Mouse (Mus musculus) kidney, embryonic 14.5 days (tissue): ENCODE measurements at regions not wholly inside any gene's neighbourhood (a gene's known extent, or its start where the extent isn't known, plus 50 kb on each side); places are given as distances from the start of the nearest gene placed in this dataset.

Experiments used
- ATAC-seq: fragments of 200-750 bp; cut with Nextera tagmentation; 2 replicates; pipeline ENCODE4 v1.8.0; 2017; ENCODE audit warnings: moderate number of reproducible peaks, mild to moderate bottlenecking, moderate TSS enrichment, moderate library complexity; ENCODE audit not compliant: low FRiP score, low TSS enrichment
- H3K27ac ChIP-seq: fragments of 300-500 bp; sonication (generic); 2 replicates; pipeline ENCODE4 v1.5.1; 2014; ENCODE audit warnings: low read depth, mild to moderate bottlenecking, low read length, moderate library complexity, mixed read lengths
- H3K27me3 ChIP-seq: fragments of 300-500 bp; sonication (generic); 2 replicates; pipeline ENCODE4 v1.6.1; 2014; ENCODE audit warnings: mild to moderate bottlenecking, low read length; ENCODE audit not compliant: control insufficient read depth, insufficient read depth
- H3K36me3 ChIP-seq: fragments of 300-500 bp; sonication (generic); 2 replicates; pipeline ENCODE4 v1.6.1; 2014; ENCODE audit warnings: low read length, mixed read lengths; ENCODE audit not compliant: control insufficient read depth, insufficient read depth
- H3K4me1 ChIP-seq: fragments of 300-500 bp; sonication (generic); 2 replicates; pipeline ENCODE4 v1.6.1; 2014; ENCODE audit warnings: low read length, mixed read lengths; ENCODE audit not compliant: control insufficient read depth, insufficient read depth
- H3K4me2 ChIP-seq: fragments of 300-500 bp; sonication (generic); replicated peaks from 2 replicates; pipeline ENCODE4 v1.6.1; 2014; ENCODE audit warnings: low read depth, mild to moderate bottlenecking, low read length
- H3K4me3 ChIP-seq: fragments of 300-500 bp; sonication (generic); 2 replicates; pipeline ENCODE4 v1.5.1; 2014; ENCODE audit warnings: mild to moderate bottlenecking, low read length
- H3K9ac ChIP-seq: fragments of 300-500 bp; sonication (generic); 2 replicates; pipeline ENCODE4 v1.6.1; 2014; ENCODE audit warnings: low read depth, mild to moderate bottlenecking, low read length, moderate library complexity
- H3K9me3 ChIP-seq: fragments of 300-500 bp; sonication (generic); 2 replicates; pipeline ENCODE4 v1.6.1; 2016; ENCODE audit warnings: low read length; ENCODE audit not compliant: control insufficient read depth
- WGBS: fragments of 180-500 bp; shearing (Covaris S2); extraction: QIAGEN DNeasy Blood & Tissue Kit; methylation state at CpG from one replicate; pipeline ENCODE4 v1.1.7; 2014; 5-methylcytosine and 5-hydroxymethylcytosine counted together

DNA sequence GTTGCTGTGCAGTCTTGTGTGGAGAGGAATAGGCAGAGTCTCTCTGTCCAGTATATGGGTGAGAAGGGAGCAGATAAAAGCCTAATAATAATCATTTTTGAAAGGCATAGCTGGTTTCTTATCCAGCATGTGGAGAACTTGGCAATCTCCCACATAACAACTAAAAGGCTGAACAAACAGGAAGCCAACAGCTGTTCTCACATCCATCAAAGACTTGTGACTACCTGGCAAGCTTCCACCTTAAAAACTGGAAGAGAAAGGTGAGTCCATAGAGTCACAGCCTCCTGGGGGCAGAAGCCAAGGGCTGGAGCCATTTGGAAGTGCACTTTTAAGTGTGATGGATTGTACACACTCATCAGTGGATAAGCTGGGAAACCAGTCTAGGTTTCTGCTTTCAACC, 210.5 kb upstream of the Prok2 start:
- Histone ChIP-seq H3K36me3 (no peaks in the 10 kb centered on the region), H3K4me2 (no peak overlapping the region), H3K9ac (no peak overlapping the region), H3K27me3 (peaks cover 3% of the 10 kb centered on the region; the same call in 1 of the 2 replicates), H3K9me3 (no peaks in the 10 kb centered on the region), H3K27ac (no peak overlapping the region), H3K4me1 (no peaks in the 10 kb centered on the region), H3K4me3 (no peak overlapping the region)
- no peak for ATAC-seq

DNA sequence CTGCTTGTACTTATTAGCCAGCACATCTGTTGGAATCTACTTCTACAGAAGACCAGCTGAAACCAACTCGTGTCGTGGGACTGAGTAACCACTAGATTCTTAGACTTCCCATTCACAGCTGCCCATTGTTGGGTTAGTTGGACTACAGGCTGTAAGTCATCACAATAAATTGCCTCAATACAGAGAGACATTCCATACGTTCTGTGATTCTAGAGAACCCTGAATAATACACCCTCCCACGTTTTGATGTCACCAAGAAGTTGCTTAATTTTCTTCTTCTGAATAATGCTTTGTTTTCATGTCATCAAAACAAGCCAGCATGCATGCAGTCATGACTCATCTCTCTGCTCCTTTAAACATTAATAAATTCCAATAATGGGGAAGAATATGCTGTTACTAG, 209.2 kb upstream of the Prok2 start:
- H3K9ac ChIP-seq = no peak overlapping the region
- H3K4me1 ChIP-seq = no peaks in the 10 kb centered on the region
- WGBS = 79% methylated on average over 4 of the region's 4 CpGs

DNA sequence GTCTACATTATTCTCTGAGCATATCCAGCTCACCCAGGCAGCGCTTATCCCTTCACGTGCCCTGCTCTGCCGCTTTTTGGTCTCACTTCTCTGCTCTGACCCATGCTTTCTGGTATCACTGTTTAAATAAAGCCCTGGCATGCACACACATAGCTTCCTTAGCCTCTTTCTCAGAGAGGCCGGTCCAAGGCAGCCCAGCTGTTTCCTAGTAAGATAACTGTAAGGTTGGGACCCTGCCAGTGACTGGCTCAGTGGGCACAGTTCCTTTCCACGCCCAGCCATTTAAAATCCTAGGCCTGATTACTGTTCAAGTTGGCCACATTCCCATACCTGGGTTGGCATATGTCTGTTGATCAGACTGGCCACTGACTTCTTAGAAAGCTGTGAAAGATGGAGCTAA, 208.2 kb upstream of the Prok2 start:
- H3K9ac ChIP-seq = no peak overlapping the region
- ATAC-seq = no peak
- no peaks in the 10 kb centered on the region for H3K4me1 ChIP-seq
- H3K36me3 ChIP-seq = no peaks in the 10 kb centered on the region
- no peak overlapping the region for H3K27ac ChIP-seq
- peaks cover 7% of the 10 kb centered on the region; the same call in 1 of the 2 replicates for H3K27me3 ChIP-seq
- no peaks in the 10 kb centered on the region for H3K9me3 ChIP-seq
- H3K4me3 ChIP-seq = no peak overlapping the region
- H3K4me2 ChIP-seq = no peak overlapping the region
- WGBS = 87% methylated on average over 5 of the region's 5 CpGs

More for the DNA sequence above, 209.2 kb upstream of the Prok2 start:
- Histone ChIP-seq H3K4me3 (no peak overlapping the region), H3K9me3 (no peaks in the 10 kb centered on the region), H3K27ac (no peak overlapping the region), H3K27me3 (peaks cover 7% of the 10 kb centered on the region; the same call in 1 of the 2 replicates), H3K4me2 (no peak overlapping the region), H3K36me3 (no peaks in the 10 kb centered on the region)
- ATAC-seq = no peak

DNA sequence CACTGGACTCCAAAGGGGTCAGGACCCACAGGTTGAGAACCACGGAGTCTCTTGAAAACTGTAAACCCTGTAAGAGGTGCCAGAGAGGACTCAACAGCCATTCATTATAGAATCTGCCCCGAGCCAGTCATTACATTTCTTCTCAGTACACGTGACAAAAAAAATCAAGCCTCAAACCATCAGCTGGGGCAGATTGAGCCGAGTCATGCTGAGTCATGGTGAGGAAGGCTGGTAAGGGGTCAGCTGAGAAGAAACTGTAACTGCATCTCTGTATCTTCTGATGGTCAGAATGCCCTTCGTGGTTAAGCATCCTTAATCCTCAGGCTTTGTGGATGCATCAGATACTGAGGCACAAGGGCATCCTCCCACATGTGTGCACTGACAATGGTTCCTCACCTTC, 207.2 kb upstream of the Prok2 start:
- no peaks in the 10 kb centered on the region for H3K36me3 ChIP-seq
- no peak overlapping the region for H3K4me3 ChIP-seq
- no peaks in the 10 kb centered on the region; the same call in 1 of the 2 replicates for H3K4me1 ChIP-seq
- no peak overlapping the region for H3K9ac ChIP-seq
- no peak overlapping the region for H3K4me2 ChIP-seq
- H3K27me3 ChIP-seq = peaks cover 7% of the 10 kb centered on the region; the same call in 1 of the 2 replicates
- WGBS = 74% methylated on average over 5 of the region's 5 CpGs
- H3K27ac ChIP-seq = no peak overlapping the region
- ATAC-seq = no peak
- H3K9me3 ChIP-seq = no peaks in the 10 kb centered on the region

DNA sequence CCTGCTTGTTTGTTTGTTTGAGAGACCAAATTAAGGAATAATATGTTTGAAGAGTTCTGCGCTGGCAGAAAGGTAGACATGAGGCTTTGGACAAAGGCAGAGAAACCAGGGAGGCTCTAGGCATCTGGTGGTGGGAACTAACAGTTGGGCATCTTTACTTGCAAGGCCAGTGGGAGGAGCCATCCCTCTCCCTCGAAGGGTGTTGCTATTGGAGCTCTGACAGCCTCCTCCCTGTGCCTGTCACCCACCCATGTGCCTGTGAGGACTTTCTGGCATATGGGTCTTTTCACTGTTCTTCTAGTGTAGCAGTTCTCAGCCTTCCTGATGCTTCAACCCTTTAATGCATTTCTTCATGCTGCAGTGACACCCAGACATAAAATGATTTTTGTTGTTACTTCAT, 206.7 kb upstream of the Prok2 start:
- Histone ChIP-seq H3K27ac (no peak overlapping the region), H3K9ac (no peak overlapping the region), H3K36me3 (no peaks in the 10 kb centered on the region), H3K4me3 (no peak overlapping the region), H3K4me1 (peaks cover 4% of the 10 kb centered on the region), H3K27me3 (peaks cover 7% of the 10 kb centered on the region; the same call in 1 of the 2 replicates), H3K9me3 (no peaks in the 10 kb centered on the region), H3K4me2 (no peak overlapping the region)
- no peak for ATAC-seq
- 46% methylated on average over 2 of the region's 2 CpGs for WGBS

DNA sequence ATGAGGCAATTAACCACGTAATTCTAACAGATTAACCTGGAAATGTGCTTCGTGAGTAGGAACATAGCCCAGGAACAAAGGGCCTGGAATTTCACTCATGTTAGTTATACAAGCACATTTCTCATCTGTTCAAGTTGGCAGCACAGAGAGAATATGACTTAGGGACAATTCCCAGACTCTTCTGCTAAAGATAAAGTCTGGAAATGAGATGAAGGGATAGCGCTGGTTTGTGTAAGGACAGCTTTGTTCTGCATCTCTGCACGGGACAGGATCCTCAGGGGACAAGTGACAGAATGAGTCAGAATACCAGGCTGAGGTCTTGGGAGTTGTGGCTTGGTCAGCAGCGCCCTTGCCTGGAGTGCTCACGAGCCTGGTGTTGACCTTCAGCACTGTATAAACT, 206.2 kb upstream of the Prok2 start:
- H3K4me1 ChIP-seq = peaks cover 7% of the 10 kb centered on the region
- ATAC-seq = no peak
- H3K9ac ChIP-seq = no peak overlapping the region
- no peaks in the 10 kb centered on the region for H3K36me3 ChIP-seq
- H3K27ac ChIP-seq = no peak overlapping the region
- H3K9me3 ChIP-seq = no peaks in the 10 kb centered on the region
- WGBS = 73% methylated on average over 6 of the region's 6 CpGs
- no peak overlapping the region for H3K4me3 ChIP-seq
- H3K27me3 ChIP-seq = peaks cover 7% of the 10 kb centered on the region; the same call in 1 of the 2 replicates
- H3K4me2 ChIP-seq = no peak overlapping the region

DNA sequence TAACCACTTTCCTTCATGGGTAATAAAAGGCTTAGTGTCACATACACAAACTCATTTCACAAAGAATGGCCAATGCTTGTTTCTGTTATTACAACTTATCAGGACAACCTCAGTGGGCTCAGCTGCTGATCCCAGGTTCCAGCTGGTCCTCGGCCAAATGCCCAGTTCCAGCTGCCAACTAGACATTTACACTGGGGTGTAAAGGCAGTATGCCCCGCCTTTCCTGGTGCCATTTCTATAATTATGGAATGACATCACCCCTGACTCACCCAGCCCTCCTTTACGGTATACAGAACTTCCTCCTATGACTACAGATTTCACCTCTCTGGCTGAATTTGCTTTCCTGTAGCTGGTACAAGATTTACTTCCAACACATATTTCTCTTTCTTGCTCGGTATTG, 205.4 kb upstream of the Prok2 start:
- Histone ChIP-seq H3K4me3 (no peak overlapping the region), H3K4me2 (no peak overlapping the region), H3K36me3 (no peaks in the 10 kb centered on the region), H3K27ac (no peak overlapping the region), H3K27me3 (peaks cover 7% of the 10 kb centered on the region; the same call in 1 of the 2 replicates), H3K4me1 (peaks cover 7% of the 10 kb centered on the region), H3K9ac (no peak overlapping the region), H3K9me3 (no peaks in the 10 kb centered on the region)
- 67% methylated on average over 4 of the region's 4 CpGs for WGBS
- no peak for ATAC-seq

DNA sequence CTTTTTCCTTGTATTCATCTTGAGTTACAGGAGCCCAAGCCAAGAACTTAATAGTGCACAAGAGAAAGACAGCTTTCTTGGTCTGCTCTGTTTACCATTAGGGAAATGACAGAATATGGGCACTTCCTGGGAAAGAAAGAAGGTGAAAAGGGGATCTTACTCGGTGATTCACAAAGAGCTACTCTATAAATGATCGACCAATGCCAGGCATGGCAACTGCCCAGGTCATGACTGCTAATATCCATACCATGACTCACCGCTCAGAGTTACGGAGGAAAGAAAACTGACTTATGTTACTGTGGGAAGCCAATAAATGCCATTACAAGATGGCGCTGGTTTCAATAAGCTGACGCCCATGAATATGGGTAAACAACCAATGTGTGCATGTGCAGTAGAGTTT, 204.1 kb upstream of the Prok2 start:
- no peaks in the 10 kb centered on the region for H3K9me3 ChIP-seq
- H3K4me2 ChIP-seq = no peak overlapping the region
- WGBS = 88% methylated on average over 6 of the region's 6 CpGs
- H3K4me1 ChIP-seq = peaks cover 7% of the 10 kb centered on the region
- peaks cover 7% of the 10 kb centered on the region for H3K27me3 ChIP-seq
- ATAC-seq = no peak
- H3K4me3 ChIP-seq = no peak overlapping the region
- no peak overlapping the region for H3K9ac ChIP-seq
- no peaks in the 10 kb centered on the region for H3K36me3 ChIP-seq
- no peak overlapping the region for H3K27ac ChIP-seq

DNA sequence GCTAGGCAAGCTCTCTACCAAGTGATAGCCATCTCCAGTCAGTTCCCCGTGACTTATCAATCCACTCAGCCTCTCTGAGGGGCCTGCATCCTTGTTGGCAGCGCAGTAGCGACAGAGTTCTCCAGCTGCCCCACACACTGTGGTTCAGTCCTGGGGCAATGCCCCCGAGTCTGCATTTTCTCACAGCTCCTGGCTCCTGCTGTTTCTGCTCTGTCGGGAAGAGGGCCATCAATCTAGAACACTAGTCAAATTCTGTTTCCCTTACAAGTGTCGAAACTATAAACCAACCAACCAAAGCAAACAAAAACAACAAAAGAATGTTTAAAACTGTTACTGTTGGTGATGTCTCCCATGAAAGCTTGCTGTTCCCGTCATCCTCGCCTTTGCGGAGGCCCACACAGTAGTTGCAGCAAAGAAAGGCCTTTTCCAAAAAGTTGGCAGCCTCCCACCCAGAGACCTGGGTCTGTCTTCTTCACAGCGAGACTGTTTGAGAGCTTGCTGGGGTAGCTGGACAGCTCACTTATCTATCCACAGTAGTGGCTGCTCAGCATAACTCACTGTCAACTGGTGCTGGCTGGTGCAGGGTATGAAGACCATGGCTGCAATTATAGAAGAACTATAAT, 201.9 kb upstream of the Prok2 start:
- Histone ChIP-seq H3K4me1 (peaks cover 7% of the 10 kb centered on the region), H3K4me2 (no peak overlapping the region), H3K9me3 (no peaks in the 10 kb centered on the region), H3K36me3 (no peaks in the 10 kb centered on the region), H3K27ac (0 out of 2 replicates have a peak overlapping the region, but pooled peaks have one; percentile 6), H3K4me3 (no peak overlapping the region), H3K27me3 (peaks cover 12% of the 10 kb centered on the region), H3K9ac (no peak overlapping the region)
- ATAC-seq = no peak
- 29% methylated on average over 10 of the region's 10 CpGs for WGBS
